Mouse (Mus musculus) right cerebral cortex, postnatal 10 days (tissue): Measurements from ENCODE around the gene Pard3b.

Experiments used
- DNase-seq, 2 experiments: peaks; one replicate each; pipeline ENCODE4 v3.0.0; 2021; ENCODE audit warnings: low spot score in 2 of 2

Pard3b gene

GRCm38 (mm10) chr1:62076171-62076570 is 437.5 kb downstream of the Pard3b start:
- DNase-seq, result no peak

- no peak for DNase-seq
Observed at GRCm38 (mm10) chr1:62081129-62081528, 442.5 kb downstream of the Pard3b start.

- no peak for DNase-seq
Observed at GRCm38 (mm10) chr1:62085995-62086394, 447.4 kb downstream of the Pard3b start.

GRCm38 (mm10) chr1:62087464-62087863 is 448.8 kb downstream of the Pard3b start:
- no peak for DNase-seq

- no peak for DNase-seq
Observed at GRCm38 (mm10) chr1:62094885-62095284, 456.3 kb downstream of the Pard3b start.

GRCm38 (mm10) chr1:62122426-62122825 is 483.8 kb downstream of the Pard3b start:
- no peak for DNase-seq

- DNase-seq, result no peak
Observed at GRCm38 (mm10) chr1:62129186-62129585, 490.6 kb downstream of the Pard3b start.

GRCm38 (mm10) chr1:62148134-62148533 is 509.5 kb downstream of the Pard3b start:
- DNase-seq, result no peak

GRCm38 (mm10) chr1:62148786-62149185 is 510.2 kb downstream of the Pard3b start:
- DNase-seq, result no peak

- DNase-seq, result no peak
Observed at GRCm38 (mm10) chr1:62155970-62156369, 517.3 kb downstream of the Pard3b start.

- no peak for DNase-seq
Observed at GRCm38 (mm10) chr1:62159592-62159991, 521.0 kb downstream of the Pard3b start.

GRCm38 (mm10) chr1:62175013-62175640 is 536.5 kb downstream of the Pard3b start:
- DNase-seq, result peak in 1 of 2 experiments; percentile 21

- DNase-seq, result no peak
Observed at GRCm38 (mm10) chr1:62181638-62182037, 543.0 kb downstream of the Pard3b start.

- no peak for DNase-seq
Observed at GRCm38 (mm10) chr1:62182634-62183033, 544.0 kb downstream of the Pard3b start.

- no peak for DNase-seq
Observed at GRCm38 (mm10) chr1:62190786-62191185, 552.2 kb downstream of the Pard3b start.

- DNase-seq, result no peak
Observed at GRCm38 (mm10) chr1:62197515-62197914, 558.9 kb downstream of the Pard3b start.

GRCm38 (mm10) chr1:62200919-62201318 is 562.3 kb downstream of the Pard3b start:
- no peak for DNase-seq

GRCm38 (mm10) chr1:62201686-62202257 is 563.1 kb downstream of the Pard3b start:
- DNase-seq, result no peak

GRCm38 (mm10) chr1:62213285-62213684 is 574.7 kb downstream of the Pard3b start:
- DNase-seq, result no peak

- DNase-seq, result peak; percentile 52 to 60
Observed at GRCm38 (mm10) chr1:62215842-62216241, 577.2 kb downstream of the Pard3b start.

GRCm38 (mm10) chr1:62216568-62216967 is 577.9 kb downstream of the Pard3b start:
- DNase-seq, result peak in 1 of 2 experiments; percentile 22

GRCm38 (mm10) chr1:62229129-62229528 is 590.5 kb downstream of the Pard3b start:
- no peak for DNase-seq

GRCm38 (mm10) chr1:62234039-62234438 is 595.4 kb downstream of the Pard3b start:
- no peak for DNase-seq

- DNase-seq, result no peak
Observed at GRCm38 (mm10) chr1:62235121-62235520, 596.5 kb downstream of the Pard3b start.
